9 mouse cellular contexts compared by ENCODE assay signal in the genomic region with DNA sequence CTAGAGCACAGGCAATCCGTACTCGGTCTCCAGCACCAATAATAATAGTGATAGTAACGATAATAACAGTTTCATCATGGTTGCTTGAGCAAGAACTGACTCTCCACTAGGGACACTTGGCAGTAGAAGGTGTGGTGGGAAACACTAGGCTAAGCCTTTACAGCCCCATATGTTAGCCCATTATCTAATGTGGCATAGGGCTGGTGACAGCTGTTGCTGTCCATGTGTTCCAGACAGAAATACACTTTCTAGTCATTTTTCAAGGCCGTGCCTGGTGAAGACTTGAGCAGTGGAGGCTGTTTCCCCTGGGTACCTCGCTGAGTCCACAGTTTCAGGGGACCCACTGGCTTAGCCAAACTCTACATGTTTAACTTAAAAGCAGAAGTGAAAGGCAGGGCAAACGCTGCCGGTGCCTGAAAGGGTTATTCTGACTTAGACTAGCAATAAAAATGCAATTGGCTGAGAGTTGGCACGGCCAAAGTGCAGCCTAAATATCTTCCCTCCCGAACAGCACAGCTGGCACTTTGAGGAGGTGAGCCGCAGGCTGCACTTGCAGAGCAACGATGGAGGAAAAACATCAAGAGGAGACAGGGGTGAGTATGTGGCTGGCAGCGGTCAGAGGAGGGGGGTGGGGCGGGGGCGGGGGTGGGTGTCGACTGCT. TPM values are rescaled to one million over a fixed set of nuclear protein-coding genes. Genes with fewer than 3 reads are reported as not detected.
DNase-seq lines count a peak whose midpoint lies in the region; ATAC-seq lines count a peak whose summit lies in the region.
"Had no signal": no experiment of that assay in that cellular context is flagged by ENCODE, and none has a peak within 500 bp of the region (broad histone marks: within the 10 kb centered on the region; RNA-seq: fewer than 3 reads in every experiment).

No protein-coding gene starts in this region.

- DNase-seq in heart, postnatal 4 days: no peak
- peak; percentile 35 for DNase-seq in thymus, postnatal 0 days (ENCODE audit: low spot score)
- no peak for DNase-seq in thymus, postnatal 10 days (ENCODE audit: low spot score in 2 of 2)
- no peak for DNase-seq in limb, embryonic 11.5 days (ENCODE audit: low spot score)
- peak; percentile 23 for DNase-seq in thymus, postnatal 25 days
- no peak for DNase-seq in cerebellum, adult 8-10 months
- no peak for DNase-seq in midbrain, embryonic 10.5 days (ENCODE audit: low spot score)

- peaks cover 3% of the 10 kb centered on the region; the same call in 1 of the 2 replicates for H3K27me3 ChIP-seq in heart, embryonic 13.5 days (replicated peaks)
- H3K27me3 ChIP-seq in limb, embryonic 11.5 days (ENCODE audit: control insufficient read depth, insufficient read depth, low read length): no peaks in the 10 kb centered on the region
- H3K27me3 ChIP-seq in midbrain, embryonic 10.5 days (ENCODE audit: low read depth, poor library complexity, severe bottlenecking): peaks cover 6% of the 10 kb centered on the region; the same call in 1 of the 2 replicates

- no peaks in the 10 kb centered on the region for H3K9me3 ChIP-seq in heart, embryonic 13.5 days
- H3K9me3 ChIP-seq in limb, embryonic 11.5 days (ENCODE audit: control insufficient read depth, low read length): no peaks in the 10 kb centered on the region
- no peaks in the 10 kb centered on the region for H3K9me3 ChIP-seq in midbrain, embryonic 10.5 days (replicated peaks)

- no peaks in the 10 kb centered on the region for H3K36me3 ChIP-seq in heart, embryonic 13.5 days
- no peaks in the 10 kb centered on the region for H3K36me3 ChIP-seq in limb, embryonic 11.5 days (ENCODE audit: control insufficient read depth, insufficient read depth, low read length)
- H3K36me3 ChIP-seq in midbrain, embryonic 10.5 days: no peaks in the 10 kb centered on the region

- H3K9ac ChIP-seq in heart, embryonic 13.5 days: no peak overlapping the region; the same call in 1 of the 2 replicates
- no peak overlapping the region for H3K9ac ChIP-seq in limb, embryonic 11.5 days (ENCODE audit: low read length)

- H3K4me1 ChIP-seq in heart, embryonic 13.5 days: peaks cover 27% of the 10 kb centered on the region
- H3K4me1 ChIP-seq in limb, embryonic 11.5 days (ENCODE audit: control insufficient read depth, insufficient read depth, low read length): peaks cover 18% of the 10 kb centered on the region
- peaks cover 22% of the 10 kb centered on the region for H3K4me1 ChIP-seq in midbrain, embryonic 10.5 days

- peak overlapping the region; percentile 62; the same call in 1 of the 2 replicates for H3K4me2 ChIP-seq in heart, embryonic 13.5 days
- 0 out of 2 replicates have a peak overlapping the region, but pooled peaks have one; percentile 12 for H3K4me2 ChIP-seq in limb, embryonic 11.5 days (ENCODE audit: low read depth, severe bottlenecking)

- WGBS in heart, embryonic 13.5 days: 48% methylated on average over 15 of the region's 15 CpGs
- 31% methylated on average over 15 of the region's 15 CpGs for WGBS in limb, embryonic 11.5 days
- WGBS in midbrain, embryonic 10.5 days: 65% methylated on average over 15 of the region's 15 CpGs

- no peak for ATAC-seq in heart, embryonic 13.5 days (ENCODE audit: extremely low read depth, insufficient number of reproducible peaks, low FRiP score, low TSS enrichment)
- no peak for ATAC-seq in limb, embryonic 11.5 days (ENCODE audit: insufficient number of reproducible peaks, low FRiP score, low TSS enrichment, low read depth)

- H3K27ac ChIP-seq in heart, embryonic 13.5 days (replicated peaks): no peak overlapping the region
- H3K27ac ChIP-seq in limb, embryonic 11.5 days (replicated peaks; ENCODE audit: low read depth, low read length): no peak overlapping the region
- no peak overlapping the region for H3K27ac ChIP-seq in midbrain, embryonic 10.5 days (replicated peaks)

- H3K4me3 ChIP-seq in heart, embryonic 13.5 days: no peak overlapping the region
- no peak overlapping the region for H3K4me3 ChIP-seq in limb, embryonic 11.5 days (ENCODE audit: low read depth, low read length)
- H3K4me3 ChIP-seq in midbrain, embryonic 10.5 days: no peak overlapping the region

RNA-seq across cellular contexts. Expression of a gene that starts 1.2 kb away (rescaled TPM):
- 1.1 and 1.9 TPM in 2 replicates for polyA plus RNA-seq in heart, embryonic 13.5 days (2015; fragmentation: Nextera tagmentation; extraction: Ambion mirVana)
- under 1 TPM; 0.36 to 0.61 TPM for total RNA-seq in heart, postnatal 4 days (2021)
- polyA plus RNA-seq in thymus, postnatal 0 days (2015; fragmentation: Nextera tagmentation; extraction: Ambion mirVana): 0.17 and 0.22 TPM in 2 replicates
- 1.1 and 1.8 TPM in 2 replicates for polyA plus RNA-seq in limb, embryonic 11.5 days (2014; fragmentation: Nextera tagmentation; extraction: Ambion mirVana)
- polyA plus RNA-seq in midbrain, embryonic 10.5 days (2016; fragmentation: Nextera tagmentation; extraction: Ambion mirVana): 1.3 and 1.8 TPM in 2 replicates

RNA-seq across cellular contexts. Expression of a gene that starts 28.5 kb away (rescaled TPM):
- polyA plus RNA-seq in heart, embryonic 13.5 days (2015; fragmentation: Nextera tagmentation; extraction: Ambion mirVana): not detected in 2 replicates
- not detected for total RNA-seq in heart, postnatal 4 days (2021)
- not detected in 2 replicates for polyA plus RNA-seq in thymus, postnatal 0 days (2015; fragmentation: Nextera tagmentation; extraction: Ambion mirVana)
- not detected in 2 replicates for polyA plus RNA-seq in limb, embryonic 11.5 days (2014; fragmentation: Nextera tagmentation; extraction: Ambion mirVana)
- polyA plus RNA-seq in midbrain, embryonic 10.5 days (2016; fragmentation: Nextera tagmentation; extraction: Ambion mirVana): not detected in 2 replicates
- polyA plus RNA-seq: cortical plate, adult 2 months had no signal

RNA-seq across cellular contexts. Expression of a gene that starts 33.1 kb away (rescaled TPM):
- 2.6 and 2.7 TPM in 2 replicates for polyA plus RNA-seq in heart, embryonic 13.5 days (2015; fragmentation: Nextera tagmentation; extraction: Ambion mirVana)
- 10 to 100 TPM; 14.1 to 19.8 TPM for total RNA-seq in heart, postnatal 4 days (2021)
- polyA plus RNA-seq in thymus, postnatal 0 days (2015; fragmentation: Nextera tagmentation; extraction: Ambion mirVana): 0.42 and 0.59 TPM in 2 replicates
- 0.29 and 0.47 TPM in 2 replicates for polyA plus RNA-seq in limb, embryonic 11.5 days (2014; fragmentation: Nextera tagmentation; extraction: Ambion mirVana)
- polyA plus RNA-seq in midbrain, embryonic 10.5 days (2016; fragmentation: Nextera tagmentation; extraction: Ambion mirVana): 0.60 and 0.62 TPM in 2 replicates

Comparison
In these comparisons a context has a peak if more than half of its experiments do, and no peak if none do; other contexts are left out.
1. DNase-seq: peak in thymus, postnatal 0 days (single experiment) and thymus, postnatal 25 days (single experiment); none in heart, postnatal 4 days (single experiment), thymus, postnatal 10 days (0 of 2), limb, embryonic 11.5 days (single experiment), cerebellum, adult 8-10 months (single experiment) and midbrain, embryonic 10.5 days (single experiment).